Mouse (Mus musculus): ENCODE results near the gene Nme7. TPM values are rescaled to one million over a fixed set of nuclear protein-coding genes. Genes with fewer than 3 reads are reported as not detected.

Nme7 gene
- polyA plus RNA-seq, 1 experiment = 0.27 TPM

DNA sequence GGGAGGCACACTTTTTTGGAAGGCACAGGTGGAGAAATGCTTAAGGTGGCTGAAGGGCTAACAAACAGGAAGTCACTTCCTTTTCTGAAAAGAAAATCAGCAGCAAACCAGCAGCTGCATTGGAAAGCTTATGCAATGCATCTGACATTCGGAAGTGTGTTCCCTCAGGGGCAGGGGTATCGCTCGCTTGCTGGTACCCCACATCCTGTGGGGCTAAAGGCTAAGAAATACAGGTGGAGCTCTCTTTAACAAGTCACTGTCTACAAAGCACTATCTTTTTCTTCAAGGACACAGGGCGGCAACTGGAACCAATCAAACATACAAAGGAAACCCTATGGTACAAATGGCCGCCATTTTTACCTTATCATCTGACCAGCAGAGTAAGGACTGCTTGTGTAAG, 149.8 kb downstream of the Nme7 start:
- Histone ChIP-seq H3K9me3 (ENCODE audit: control insufficient read depth, low read length) (no peaks in the 10 kb centered on the region), H3K27me3 (ENCODE audit: control insufficient read depth) (peaks cover 41% of the 10 kb centered on the region), H3K4me3 (replicated peaks) (no peak overlapping the region), H3K36me3 (ENCODE audit: control insufficient read depth) (no peaks in the 10 kb centered on the region; the same call in 1 of the 2 replicates), H3K4me1 (ENCODE audit: control insufficient read depth) (peaks cover 10% of the 10 kb centered on the region)
- TF ChIP-seq TAL1 (IDR thresholded peaks at IDR 0.05; ENCODE audit: low read length) (no peak), GATA1 (IDR thresholded peaks at IDR 0.05; ENCODE audit: low read length) (no peak)

DNA sequence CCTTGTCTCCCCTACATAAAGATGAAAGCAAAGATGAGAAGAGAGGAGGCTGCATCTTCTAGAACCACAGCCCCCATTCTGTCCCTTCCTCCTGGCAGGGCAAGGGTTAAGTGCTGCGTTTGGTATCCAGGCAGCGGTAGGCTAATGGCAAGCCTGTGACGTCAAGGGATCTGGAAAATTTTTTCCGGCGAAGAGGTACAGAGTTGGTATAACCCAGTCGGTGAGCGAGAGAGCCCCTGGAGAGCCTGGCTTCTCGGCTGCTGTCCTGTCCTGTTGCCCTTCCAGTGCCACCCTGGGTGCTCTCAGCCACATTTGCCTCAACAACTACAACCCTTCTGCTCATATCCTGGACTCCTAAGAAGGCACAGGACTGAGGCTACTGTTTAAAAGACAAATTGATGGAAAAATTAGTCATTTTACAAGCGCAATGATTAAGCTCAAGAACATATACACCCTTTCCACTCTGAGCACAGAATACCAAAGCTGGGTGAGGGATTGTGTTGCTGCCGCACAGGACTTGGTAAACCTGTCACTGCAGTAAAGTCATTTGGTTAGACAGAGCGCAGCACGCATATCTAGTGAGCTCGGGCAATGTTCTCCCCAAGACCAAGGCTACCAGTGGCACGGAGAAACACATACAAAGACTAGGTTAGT, 151.0 kb downstream of the Nme7 start:
- H3K4me3 ChIP-seq (replicated peaks) = no peak overlapping the region
- TF ChIP-seq TAL1 (IDR thresholded peaks at IDR 0.05; ENCODE audit: low read length) = no peak
- TF ChIP-seq GATA1 (IDR thresholded peaks at IDR 0.05; ENCODE audit: low read length) = no peak
- no peaks in the 10 kb centered on the region; the same call in 1 of the 2 replicates for H3K36me3 ChIP-seq (ENCODE audit: control insufficient read depth)
- H3K4me1 ChIP-seq (ENCODE audit: control insufficient read depth) = peaks cover 10% of the 10 kb centered on the region
- H3K9me3 ChIP-seq (ENCODE audit: control insufficient read depth, low read length) = no peaks in the 10 kb centered on the region
- peaks cover 52% of the 10 kb centered on the region for H3K27me3 ChIP-seq (ENCODE audit: control insufficient read depth)

DNA sequence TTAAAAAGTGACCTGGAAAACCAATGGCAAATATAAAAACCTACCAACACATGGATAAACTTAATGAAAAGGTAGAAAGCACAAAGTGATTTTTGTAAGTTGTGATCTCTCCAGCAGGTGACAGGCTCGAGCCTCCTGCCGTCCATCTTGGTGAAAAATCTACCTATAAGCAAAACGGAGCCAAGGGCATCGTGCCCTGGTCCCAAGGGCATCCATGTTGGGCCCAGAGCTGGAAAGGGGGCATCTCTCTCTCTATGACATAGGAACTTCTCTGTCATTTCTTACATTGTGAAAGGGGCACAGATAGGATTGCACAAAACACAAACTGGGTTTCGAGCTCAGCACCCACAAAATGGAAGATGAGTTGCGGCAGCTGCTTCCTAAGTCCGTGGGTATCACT, 151.7 kb downstream of the Nme7 start:
- H3K9me3 ChIP-seq (ENCODE audit: control insufficient read depth, low read length) = no peaks in the 10 kb centered on the region
- TF ChIP-seq TAL1 (IDR thresholded peaks at IDR 0.05; ENCODE audit: low read length) (no peak), GATA1 (IDR thresholded peaks at IDR 0.05; ENCODE audit: low read length) (no peak)
- no peaks in the 10 kb centered on the region; the same call in 1 of the 2 replicates for H3K36me3 ChIP-seq (ENCODE audit: control insufficient read depth)
- H3K4me1 ChIP-seq (ENCODE audit: control insufficient read depth) = peaks cover 10% of the 10 kb centered on the region
- H3K27me3 ChIP-seq (ENCODE audit: control insufficient read depth) = peaks cover 56% of the 10 kb centered on the region
- H3K4me3 ChIP-seq (replicated peaks) = no peak overlapping the region

DNA sequence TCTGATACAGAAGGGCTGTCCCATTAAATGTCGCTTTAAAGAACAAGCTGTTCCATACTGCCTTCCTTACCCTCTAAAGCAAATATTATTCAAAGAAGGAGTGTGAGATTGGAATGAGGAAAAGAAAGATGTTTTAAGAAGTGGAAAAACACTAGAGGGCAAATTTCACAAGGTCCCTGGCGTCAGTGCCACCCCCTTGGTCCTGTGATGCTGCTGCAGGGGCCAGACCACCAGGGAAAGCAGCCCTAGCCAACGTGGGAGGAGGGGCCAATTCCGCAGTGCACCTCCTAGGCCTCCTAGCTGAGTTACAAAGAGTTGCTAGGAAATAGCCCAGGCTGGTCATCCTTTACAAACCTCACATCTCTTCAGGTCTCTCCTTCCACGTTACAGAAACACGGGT, 152.1 kb downstream of the Nme7 start:
- no peak overlapping the region for H3K4me3 ChIP-seq (replicated peaks)
- peaks cover 10% of the 10 kb centered on the region for H3K4me1 ChIP-seq (ENCODE audit: control insufficient read depth)
- H3K27me3 ChIP-seq (ENCODE audit: control insufficient read depth) = peaks cover 56% of the 10 kb centered on the region
- H3K36me3 ChIP-seq (ENCODE audit: control insufficient read depth) = no peaks in the 10 kb centered on the region; the same call in 1 of the 2 replicates
- no peak for TF ChIP-seq GATA1 (IDR thresholded peaks at IDR 0.05; ENCODE audit: low read length)
- no peak for TF ChIP-seq TAL1 (IDR thresholded peaks at IDR 0.05; ENCODE audit: low read length)
- H3K9me3 ChIP-seq (ENCODE audit: control insufficient read depth, low read length) = no peaks in the 10 kb centered on the region

DNA sequence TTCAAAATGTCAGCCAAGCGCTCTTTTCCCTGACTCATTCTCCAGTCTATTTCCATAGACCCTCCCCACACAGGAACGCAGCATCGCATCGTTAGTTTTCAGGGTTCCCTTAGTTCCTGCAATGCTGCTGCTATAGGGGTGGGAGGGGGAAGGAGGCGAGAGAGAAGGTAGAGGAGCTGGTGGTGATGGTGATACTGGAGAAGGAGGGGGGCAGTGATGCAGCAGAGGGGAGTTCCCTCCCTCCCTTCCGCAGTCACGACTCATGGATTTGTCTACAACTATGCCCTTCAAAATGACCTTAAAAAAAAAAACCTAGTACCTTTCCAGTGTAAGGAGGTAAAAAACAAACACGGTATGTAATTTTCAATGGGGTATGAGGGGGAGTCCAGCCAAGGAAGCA, 152.8 kb downstream of the Nme7 start:
- Histone ChIP-seq H3K36me3 (ENCODE audit: control insufficient read depth) (no peaks in the 10 kb centered on the region; the same call in 1 of the 2 replicates), H3K4me1 (ENCODE audit: control insufficient read depth) (peaks cover 10% of the 10 kb centered on the region), H3K4me3 (replicated peaks) (peak overlapping the region; percentile 56), H3K27me3 (ENCODE audit: control insufficient read depth) (peaks cover 56% of the 10 kb centered on the region), H3K9me3 (ENCODE audit: control insufficient read depth, low read length) (no peaks in the 10 kb centered on the region)
- TF ChIP-seq TAL1 (IDR thresholded peaks at IDR 0.05; ENCODE audit: low read length) (no peak), GATA1 (IDR thresholded peaks at IDR 0.05; ENCODE audit: low read length) (no peak)

DNA sequence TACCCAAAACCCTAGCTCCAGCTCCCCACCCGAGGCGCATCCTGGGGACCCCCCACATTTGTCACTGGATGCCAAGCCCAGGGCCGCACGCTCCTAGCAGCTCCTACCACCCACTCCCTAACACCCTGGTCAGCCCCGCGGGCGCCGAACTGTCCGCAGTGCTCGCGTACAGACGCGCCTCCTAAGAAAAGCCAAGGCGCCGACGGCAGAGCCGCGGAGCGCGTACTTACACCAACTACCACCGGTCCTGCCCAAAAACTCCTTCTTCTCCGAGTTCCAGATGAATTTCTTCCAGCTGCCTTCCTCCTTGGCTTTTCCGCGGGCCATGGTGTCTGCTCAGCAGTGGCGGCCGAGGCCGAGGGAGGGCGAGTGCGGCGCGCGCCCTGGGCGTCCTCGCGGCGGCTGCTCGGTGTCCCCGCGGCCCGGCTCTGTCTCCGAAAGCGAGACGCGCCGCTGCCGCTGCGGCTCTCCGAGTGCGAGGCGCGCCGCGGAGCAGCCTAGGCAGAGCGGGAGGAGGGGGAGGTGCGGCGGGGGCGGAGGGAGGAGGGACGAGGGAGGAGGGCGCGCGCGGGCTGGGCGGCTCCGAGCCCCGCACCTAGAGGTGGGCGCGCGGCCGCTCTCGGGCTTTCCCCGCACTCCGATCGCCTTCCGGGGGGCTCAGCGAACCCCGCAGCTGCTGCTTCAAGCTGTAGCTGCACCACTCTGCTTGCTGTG, 153.8 kb downstream of the Nme7 start:
- H3K4me3 ChIP-seq (replicated peaks) = peak overlapping the region; percentile 56

DNA sequence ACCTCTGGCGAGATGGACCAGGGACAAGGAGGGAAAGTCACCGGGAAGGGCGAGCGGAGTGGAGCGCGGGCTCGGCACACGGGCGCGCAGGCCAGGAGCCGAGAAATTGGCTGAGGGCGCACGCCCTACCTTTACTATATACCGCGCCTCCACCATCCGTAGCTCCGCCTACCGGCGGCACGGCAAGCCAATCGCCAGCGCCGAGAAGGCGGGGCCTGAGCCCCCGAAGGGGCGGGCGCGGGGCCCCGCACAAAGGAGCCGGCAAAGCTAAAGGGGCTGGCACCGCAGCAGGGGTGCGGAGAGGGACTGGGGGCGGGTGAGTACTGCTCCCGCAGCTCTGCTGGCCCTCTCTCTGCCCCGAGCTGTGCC, 154.3 kb downstream of the Nme7 start, which contains the start of gene Atp1b1:
Gene Atp1b1, minus strand, starts transcription at position 111 of the 369 bp plus-strand sequence.
- Histone ChIP-seq H3K4me1 (ENCODE audit: control insufficient read depth) (peaks cover 10% of the 10 kb centered on the region), H3K4me3 (replicated peaks) (peak within 1 kb of the TSS; percentile 56), H3K36me3 (ENCODE audit: control insufficient read depth) (no peaks in the 10 kb centered on the region), H3K9me3 (ENCODE audit: control insufficient read depth, low read length) (no peaks in the 10 kb centered on the region), H3K27me3 (ENCODE audit: control insufficient read depth) (peaks cover 56% of the 10 kb centered on the region)
- TF ChIP-seq TAL1 (IDR thresholded peaks at IDR 0.05; ENCODE audit: low read length) = no peak
- TF ChIP-seq GATA1 (IDR thresholded peaks at IDR 0.05; ENCODE audit: low read length) = no peak

More for the DNA sequence above, 153.8 kb downstream of the Nme7 start:
- TF ChIP-seq GATA1 (IDR thresholded peaks at IDR 0.05; ENCODE audit: low read length) (no peak), TAL1 (IDR thresholded peaks at IDR 0.05; ENCODE audit: low read length) (no peak)
- Histone ChIP-seq H3K36me3 (ENCODE audit: control insufficient read depth) (no peaks in the 10 kb centered on the region), H3K9me3 (ENCODE audit: control insufficient read depth, low read length) (no peaks in the 10 kb centered on the region), H3K27me3 (ENCODE audit: control insufficient read depth) (peaks cover 56% of the 10 kb centered on the region), H3K4me1 (ENCODE audit: control insufficient read depth) (peaks cover 10% of the 10 kb centered on the region)

DNA sequence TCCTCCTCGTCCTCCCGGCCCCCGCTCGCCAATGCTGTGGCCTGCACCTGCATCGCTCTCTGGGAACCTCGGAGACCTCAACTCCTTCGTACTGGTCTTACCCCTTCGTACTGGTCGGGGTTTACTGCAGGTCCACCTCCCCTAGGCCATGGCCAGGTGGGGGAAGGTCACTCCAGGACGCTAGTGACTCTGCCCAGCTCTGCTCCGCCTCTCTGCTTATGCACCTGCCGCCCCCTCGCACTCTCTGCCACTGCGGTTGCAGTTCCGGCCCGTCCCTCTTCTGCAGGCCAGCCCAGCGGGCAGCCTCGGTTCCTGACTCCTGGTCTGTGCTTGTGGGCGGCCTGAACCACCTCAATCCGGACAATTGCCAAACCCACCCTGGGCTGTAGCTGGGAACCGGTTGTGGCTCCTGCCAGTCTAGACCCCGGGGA, 154.7 kb downstream of the Nme7 start:
- H3K9me3 ChIP-seq (ENCODE audit: control insufficient read depth, low read length) = no peaks in the 10 kb centered on the region
- H3K36me3 ChIP-seq (ENCODE audit: control insufficient read depth) = no peaks in the 10 kb centered on the region
- peaks cover 10% of the 10 kb centered on the region for H3K4me1 ChIP-seq (ENCODE audit: control insufficient read depth)
- peak overlapping the region; percentile 56 for H3K4me3 ChIP-seq (replicated peaks)
- no peak for TF ChIP-seq TAL1 (IDR thresholded peaks at IDR 0.05; ENCODE audit: low read length)
- TF ChIP-seq GATA1 (IDR thresholded peaks at IDR 0.05; ENCODE audit: low read length) = no peak
- H3K27me3 ChIP-seq (ENCODE audit: control insufficient read depth) = peaks cover 56% of the 10 kb centered on the region

DNA sequence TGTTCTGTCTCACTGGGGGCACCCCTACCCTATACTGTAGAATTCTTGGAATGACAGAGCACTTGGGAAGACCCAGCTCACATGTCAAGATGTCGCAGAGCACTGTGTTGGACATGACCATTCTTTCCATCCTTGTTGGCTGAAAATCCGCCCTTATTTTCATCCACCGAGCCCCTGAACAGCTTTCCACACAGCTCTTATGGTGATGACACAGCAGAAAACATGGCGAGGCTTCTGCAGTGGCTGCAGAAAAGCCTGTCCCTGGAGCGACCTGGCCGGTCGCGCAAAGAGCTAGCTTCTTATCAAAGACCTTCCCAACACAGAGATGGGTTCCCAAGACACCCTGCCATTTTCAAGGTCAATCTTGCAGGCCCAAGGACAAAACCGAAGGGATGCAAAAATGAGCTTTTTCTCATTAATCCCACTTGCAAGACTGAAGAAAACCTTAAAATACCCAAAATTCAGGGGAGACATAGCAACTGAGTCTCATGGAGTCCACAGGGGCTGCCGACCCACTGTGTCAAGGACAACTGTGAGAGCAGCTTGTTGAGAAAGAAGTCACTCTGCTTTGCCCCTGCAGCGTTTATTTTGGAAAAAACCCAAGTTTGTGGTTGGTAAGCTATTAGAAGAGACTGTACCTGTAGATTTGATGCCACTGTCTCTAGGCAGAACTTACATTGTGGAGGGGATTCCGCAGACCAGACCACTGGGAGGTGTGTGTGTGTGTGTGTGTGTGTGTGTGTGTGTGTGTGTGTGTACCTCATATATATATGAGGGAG, 155.4 kb downstream of the Nme7 start:
- TF ChIP-seq TAL1 (IDR thresholded peaks at IDR 0.05; ENCODE audit: low read length) = no peak
- TF ChIP-seq GATA1 (IDR thresholded peaks at IDR 0.05; ENCODE audit: low read length) = no peak
- peaks cover 10% of the 10 kb centered on the region for H3K4me1 ChIP-seq (ENCODE audit: control insufficient read depth)
- peaks cover 56% of the 10 kb centered on the region for H3K27me3 ChIP-seq (ENCODE audit: control insufficient read depth)
- no peaks in the 10 kb centered on the region for H3K9me3 ChIP-seq (ENCODE audit: control insufficient read depth, low read length)
- no peaks in the 10 kb centered on the region for H3K36me3 ChIP-seq (ENCODE audit: control insufficient read depth)
- peak overlapping the region; percentile 56 for H3K4me3 ChIP-seq (replicated peaks)
